Mouse (Mus musculus): ENCODE results near the gene Slc25a41. TPM values are rescaled to one million over a fixed set of nuclear protein-coding genes. Genes with fewer than 3 reads are reported as not detected.

Slc25a41 gene
- total and polyA plus RNA-seq, 2 experiments from 2014 or later: not detected

DNA sequence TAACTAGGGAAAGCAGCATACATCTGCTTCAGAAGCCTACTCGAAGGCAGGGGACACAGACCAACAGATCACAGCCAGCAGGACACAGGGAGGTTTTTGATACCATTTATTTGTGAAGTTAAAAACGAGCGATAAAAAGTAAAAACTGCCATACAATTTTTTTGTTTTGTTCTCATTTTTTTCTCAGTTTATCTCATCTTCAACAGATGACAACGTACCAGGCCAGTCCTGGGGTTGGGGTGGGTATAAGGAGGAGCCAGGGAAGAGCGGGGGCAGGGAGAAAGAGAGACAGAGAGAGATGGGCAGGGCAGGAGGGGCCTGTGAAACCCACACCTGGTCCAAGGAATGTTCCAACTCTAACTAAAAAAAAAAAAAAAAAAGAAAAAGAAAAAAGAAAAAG, 20.5 kb downstream of the Slc25a41 start:
- no peak overlapping the region for H3K4me2 ChIP-seq (ENCODE audit: low read depth, low read length, poor library complexity, severe bottlenecking)

DNA sequence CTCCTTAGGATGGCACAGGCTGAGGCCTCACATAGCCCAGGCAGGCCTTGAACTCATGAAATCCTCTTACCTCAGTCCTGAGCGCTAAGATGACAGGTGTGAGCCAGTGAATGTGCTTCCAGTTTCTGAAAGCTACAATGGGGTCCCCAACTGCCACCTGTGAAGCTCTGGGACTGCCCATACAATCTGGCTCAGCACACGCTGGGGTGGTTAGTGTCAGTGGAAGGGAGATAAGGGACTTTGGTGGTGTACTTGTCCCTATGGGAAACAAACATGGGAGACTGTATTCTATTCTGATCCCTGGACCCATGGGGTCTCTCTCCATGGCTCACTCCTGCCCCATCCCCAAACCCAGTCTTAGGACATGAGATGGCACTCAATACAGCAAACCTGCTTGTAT, 21.8 kb downstream of the Slc25a41 start:
- Histone ChIP-seq H3K4me1 (ENCODE audit: insufficient read depth, low read length) (no peaks in the 10 kb centered on the region), H3K4me2 (ENCODE audit: low read depth, low read length, poor library complexity, severe bottlenecking) (no peak overlapping the region), H3K36me3 (ENCODE audit: insufficient read depth, low read length) (peaks cover 34% of the 10 kb centered on the region), H3K27ac (ENCODE audit: low read depth, low read length) (no peak overlapping the region), H3K27me3 (ENCODE audit: insufficient read depth, low read length) (no peaks in the 10 kb centered on the region), H3K9me3 (ENCODE audit: low read length) (no peaks in the 10 kb centered on the region), H3K9ac (replicated peaks; ENCODE audit: low read length, poor library complexity, severe bottlenecking) (no peak overlapping the region), H3K4me3 (ENCODE audit: low read depth, low read length) (no peak overlapping the region)
- WGBS: 94% methylated on average over 2 of the region's 2 CpGs
- no peak for ATAC-seq (ENCODE audit: low FRiP score)
- DNase-seq (ENCODE audit: low spot score): no peak
- TF ChIP-seq CTCF (IDR thresholded peaks at IDR 0.05): no peak

More for the DNA sequence above, 20.5 kb downstream of the Slc25a41 start:
- ATAC-seq (ENCODE audit: low FRiP score) (no peak), DNase-seq (ENCODE audit: low spot score) (no peak)
- Histone ChIP-seq H3K27me3 (ENCODE audit: insufficient read depth, low read length) (no peaks in the 10 kb centered on the region), H3K9ac (replicated peaks; ENCODE audit: low read length, poor library complexity, severe bottlenecking) (no peak overlapping the region), H3K36me3 (ENCODE audit: insufficient read depth, low read length) (peaks cover 47% of the 10 kb centered on the region), H3K4me3 (ENCODE audit: low read depth, low read length) (no peak overlapping the region), H3K9me3 (ENCODE audit: low read length) (no peaks in the 10 kb centered on the region), H3K27ac (ENCODE audit: low read depth, low read length) (no peak overlapping the region), H3K4me1 (ENCODE audit: insufficient read depth, low read length) (no peaks in the 10 kb centered on the region)
- TF ChIP-seq CTCF (IDR thresholded peaks at IDR 0.05): no peak
- 90% methylated on average over 5 of the region's 5 CpGs for WGBS

DNA sequence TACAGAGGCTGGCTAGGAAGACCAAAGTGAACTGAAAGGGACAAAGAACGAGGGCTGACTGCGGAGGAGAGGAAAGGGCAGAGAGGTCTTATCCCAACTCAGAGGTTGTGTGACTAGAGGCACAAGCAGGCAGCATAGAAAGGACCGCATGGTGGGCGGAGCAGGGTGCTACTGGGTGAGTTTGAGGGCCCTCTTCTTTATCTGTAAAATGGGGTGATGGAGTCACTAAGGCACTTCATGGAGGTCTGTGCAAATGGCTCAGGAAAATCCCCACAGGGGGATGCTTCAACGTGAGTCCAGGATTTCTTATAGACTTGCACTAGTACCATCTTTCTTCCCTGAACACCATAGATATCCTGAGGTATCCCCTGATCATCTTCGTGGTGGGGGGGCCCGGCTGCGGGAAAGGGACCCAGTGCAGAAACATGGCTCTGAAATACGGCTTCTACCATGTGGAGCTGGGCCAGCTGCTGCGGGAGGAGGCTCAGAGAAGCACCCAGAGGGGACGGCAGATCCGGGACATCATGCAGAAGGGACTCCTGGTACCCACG, 29.1 kb downstream of the Slc25a41 start:
- no peak for TF ChIP-seq CTCF (IDR thresholded peaks at IDR 0.05)
- peak overlapping the region; percentile 82; the same call in 1 of the 2 replicates for H3K9ac ChIP-seq (replicated peaks; ENCODE audit: low read length, poor library complexity, severe bottlenecking)

DNA sequence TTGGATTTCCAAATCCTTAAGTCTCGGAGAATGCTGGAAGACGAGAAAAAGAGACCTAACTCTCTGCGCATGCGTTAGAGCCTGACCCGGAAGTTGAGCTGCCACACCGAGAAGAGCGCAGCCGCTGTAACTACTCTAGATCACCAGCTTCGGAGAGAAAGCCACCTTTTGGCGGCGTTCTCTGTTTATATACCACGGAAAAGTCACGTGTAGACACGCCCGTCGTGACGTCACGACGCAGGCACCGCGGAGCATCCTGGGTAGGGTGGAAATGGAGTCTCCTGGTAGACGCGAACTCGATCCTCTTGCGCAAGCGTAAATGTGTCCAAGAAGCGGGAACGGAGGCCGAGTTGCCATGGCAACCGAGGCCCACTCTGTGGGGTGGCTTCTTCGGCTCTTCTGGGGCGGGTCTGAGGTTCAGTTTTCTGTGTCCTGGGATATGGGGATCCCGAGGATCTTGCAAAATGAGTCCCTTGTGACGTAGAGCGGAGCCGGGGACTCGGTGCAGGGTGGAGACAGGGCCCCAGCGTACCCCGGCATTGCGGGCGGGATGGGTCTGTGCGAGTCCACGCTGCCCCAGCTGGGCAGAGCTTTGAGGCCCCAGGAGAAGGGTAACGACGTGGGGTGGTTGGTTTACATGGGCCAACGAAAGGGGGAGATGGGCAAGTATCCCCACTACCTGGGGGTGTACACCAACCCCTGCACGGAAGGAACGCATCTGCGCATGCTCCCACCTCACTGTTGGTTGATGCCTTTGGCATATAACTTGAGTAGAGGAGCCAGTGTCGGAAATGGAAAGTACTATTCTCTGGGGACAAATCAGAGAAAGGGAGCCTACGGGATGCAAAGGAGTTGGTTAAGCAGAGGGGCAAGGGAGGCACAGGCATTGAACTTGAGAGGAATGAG, 30.0 kb downstream of the Slc25a41 start, which contains the start of the genes Gtf2f1 and Gm17949:
Gene Gtf2f1 (minus strand): TSS at position 53 of the 906 bp plus-strand sequence.
Gene Gm17949 (plus strand): TSS at position 234 of the 906 bp plus-strand sequence.
- peak within 1 kb of the TSS; percentile 91 for H3K4me2 ChIP-seq (ENCODE audit: low read depth, low read length, poor library complexity, severe bottlenecking)
- peak within 1 kb of the TSS; percentile 86 for H3K9ac ChIP-seq (replicated peaks; ENCODE audit: low read length, poor library complexity, severe bottlenecking)
- peaks cover 21% of the 10 kb centered on the region for H3K36me3 ChIP-seq (ENCODE audit: insufficient read depth, low read length)
- peak within 1 kb of the TSS; percentile 72 for H3K4me3 ChIP-seq (ENCODE audit: low read depth, low read length)
- H3K27ac ChIP-seq (ENCODE audit: low read depth, low read length): peak within 1 kb of the TSS; percentile 98
- peak; percentile 99 for DNase-seq (ENCODE audit: low spot score)
- no peaks in the 10 kb centered on the region for H3K27me3 ChIP-seq (ENCODE audit: insufficient read depth, low read length)
- peaks cover 4% of the 10 kb centered on the region; the same call in 1 of the 2 replicates for H3K4me1 ChIP-seq (ENCODE audit: insufficient read depth, low read length)
- under 1% methylated on average over 51 of the region's 51 CpGs for WGBS
- peak; percentile 60 for TF ChIP-seq CTCF (IDR thresholded peaks at IDR 0.05)
- peak; percentile 90 for ATAC-seq (ENCODE audit: low FRiP score)
- H3K9me3 ChIP-seq (ENCODE audit: low read length): no peaks in the 10 kb centered on the region

More for the DNA sequence above, 29.1 kb downstream of the Slc25a41 start:
- Histone ChIP-seq H3K27ac (ENCODE audit: low read depth, low read length) (peak overlapping the region; percentile 98), H3K4me3 (ENCODE audit: low read depth, low read length) (peak overlapping the region; percentile 72), H3K9me3 (ENCODE audit: low read length) (no peaks in the 10 kb centered on the region), H3K27me3 (ENCODE audit: insufficient read depth, low read length) (no peaks in the 10 kb centered on the region), H3K36me3 (ENCODE audit: insufficient read depth, low read length) (peaks cover 12% of the 10 kb centered on the region), H3K4me1 (ENCODE audit: insufficient read depth, low read length) (peaks cover 4% of the 10 kb centered on the region; the same call in 1 of the 2 replicates), H3K4me2 (ENCODE audit: low read depth, low read length, poor library complexity, severe bottlenecking) (peak overlapping the region; percentile 91)
- ATAC-seq (ENCODE audit: low FRiP score): no peak; the same call in 1 of the 2 replicates
- 67% methylated on average over 13 of the region's 13 CpGs for WGBS
- no peak for DNase-seq (ENCODE audit: low spot score)

DNA sequence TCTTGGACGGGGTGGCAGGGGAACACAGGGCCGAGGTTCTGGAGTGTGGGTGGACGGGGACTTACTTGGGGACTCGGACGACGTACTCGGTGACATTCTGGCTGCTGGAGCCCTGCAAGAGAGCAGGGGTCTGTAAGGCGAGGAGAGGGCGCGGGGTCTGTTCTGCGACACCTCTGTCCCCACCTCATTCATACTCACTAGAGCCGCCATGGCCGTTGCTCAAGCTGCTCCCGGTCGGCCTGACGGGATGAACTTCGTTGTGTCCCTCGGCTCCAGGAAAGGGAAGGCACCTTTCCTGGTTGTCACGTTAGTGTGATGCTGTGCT, 30.6 kb downstream of the Slc25a41 start:
- peak overlapping the region; percentile 87 for H3K4me2 ChIP-seq (ENCODE audit: low read depth, low read length, poor library complexity, severe bottlenecking)
- ATAC-seq (ENCODE audit: low FRiP score) (peak; percentile 34), DNase-seq (ENCODE audit: low spot score) (no peak)
- peaks cover 4% of the 10 kb centered on the region; the same call in 1 of the 2 replicates for H3K4me1 ChIP-seq (ENCODE audit: insufficient read depth, low read length)
- H3K9ac ChIP-seq (replicated peaks; ENCODE audit: low read length, poor library complexity, severe bottlenecking): peak overlapping the region; percentile 86
- peak overlapping the region; percentile 72 for H3K4me3 ChIP-seq (ENCODE audit: low read depth, low read length)
- TF ChIP-seq CTCF (IDR thresholded peaks at IDR 0.05): no peak
- no peaks in the 10 kb centered on the region for H3K27me3 ChIP-seq (ENCODE audit: insufficient read depth, low read length)
- 1% methylated on average over 19 of the region's 19 CpGs for WGBS
- peak overlapping the region; percentile 98 for H3K27ac ChIP-seq (ENCODE audit: low read depth, low read length)
- H3K9me3 ChIP-seq (ENCODE audit: low read length): no peaks in the 10 kb centered on the region
- peaks cover 27% of the 10 kb centered on the region for H3K36me3 ChIP-seq (ENCODE audit: insufficient read depth, low read length)

All from midbrain, postnatal 0 days (tissue).